Mouse (Mus musculus) kidney, embryonic 14.5 days (tissue): ENCODE measurements around the gene Pitpnm2. TPM values are rescaled to one million over a fixed set of nuclear protein-coding genes. Genes with fewer than 3 reads are reported as not detected.

Experiments used
- ATAC-seq: fragments of 200-750 bp; cut with Nextera tagmentation; 2 replicates; pipeline ENCODE4 v1.8.0; 2017; ENCODE audit warnings: moderate number of reproducible peaks, mild to moderate bottlenecking, moderate TSS enrichment, moderate library complexity; ENCODE audit not compliant: low FRiP score, low TSS enrichment
- H3K27ac ChIP-seq: fragments of 300-500 bp; sonication (generic); 2 replicates; pipeline ENCODE4 v1.5.1; 2014; ENCODE audit warnings: low read depth, mild to moderate bottlenecking, low read length, moderate library complexity, mixed read lengths
- H3K27me3 ChIP-seq: fragments of 300-500 bp; sonication (generic); 2 replicates; pipeline ENCODE4 v1.6.1; 2014; ENCODE audit warnings: mild to moderate bottlenecking, low read length; ENCODE audit not compliant: control insufficient read depth, insufficient read depth
- H3K36me3 ChIP-seq: fragments of 300-500 bp; sonication (generic); 2 replicates; pipeline ENCODE4 v1.6.1; 2014; ENCODE audit warnings: low read length, mixed read lengths; ENCODE audit not compliant: control insufficient read depth, insufficient read depth
- H3K4me1 ChIP-seq: fragments of 300-500 bp; sonication (generic); 2 replicates; pipeline ENCODE4 v1.6.1; 2014; ENCODE audit warnings: low read length, mixed read lengths; ENCODE audit not compliant: control insufficient read depth, insufficient read depth
- H3K4me2 ChIP-seq: fragments of 300-500 bp; sonication (generic); replicated peaks from 2 replicates; pipeline ENCODE4 v1.6.1; 2014; ENCODE audit warnings: low read depth, mild to moderate bottlenecking, low read length
- H3K4me3 ChIP-seq: fragments of 300-500 bp; sonication (generic); 2 replicates; pipeline ENCODE4 v1.5.1; 2014; ENCODE audit warnings: mild to moderate bottlenecking, low read length
- H3K9ac ChIP-seq: fragments of 300-500 bp; sonication (generic); 2 replicates; pipeline ENCODE4 v1.6.1; 2014; ENCODE audit warnings: low read depth, mild to moderate bottlenecking, low read length, moderate library complexity
- H3K9me3 ChIP-seq: fragments of 300-500 bp; sonication (generic); 2 replicates; pipeline ENCODE4 v1.6.1; 2016; ENCODE audit warnings: low read length; ENCODE audit not compliant: control insufficient read depth
- WGBS: fragments of 180-500 bp; shearing (Covaris S2); extraction: QIAGEN DNeasy Blood & Tissue Kit; methylation state at CpG from one replicate; pipeline ENCODE4 v1.1.7; 2014; 5-methylcytosine and 5-hydroxymethylcytosine counted together
- polyA plus RNA-seq: library from polyadenylated mRNA; unstranded; fragments of >200 nt; fragmentation: Nextera tagmentation; extraction: Ambion mirVana; gene quantifications from 2 replicates; pipeline ENCODE4 v1.2.1, GENCODE M21; 2014

The Pitpnm2 gene
- polyA plus RNA-seq, 1 experiment from 2014 or later = 7.0 TPM

- WGBS = 83% methylated on average over 7 of the region's 7 CpGs
- Histone ChIP-seq H3K4me1 (peaks cover 25% of the 10 kb centered on the region), H3K27me3 (no peaks in the 10 kb centered on the region), H3K4me2 (no peak overlapping the region), H3K4me3 (no peak overlapping the region), H3K9ac (no peak overlapping the region), H3K36me3 (no peaks in the 10 kb centered on the region), H3K27ac (no peak overlapping the region), H3K9me3 (no peaks in the 10 kb centered on the region)
- ATAC-seq = no peak
Measured at GRCm38 (mm10) chr5:124192251-124192710, 57.3 kb downstream of the Pitpnm2 start.

- no peak overlapping the region for H3K9ac ChIP-seq
- no peaks in the 10 kb centered on the region for H3K27me3 ChIP-seq
- no peaks in the 10 kb centered on the region for H3K9me3 ChIP-seq
- no peak overlapping the region for H3K4me3 ChIP-seq
- WGBS = 85% methylated on average over 10 of the region's 10 CpGs
- H3K27ac ChIP-seq = no peak overlapping the region
- H3K4me1 ChIP-seq = peaks cover 31% of the 10 kb centered on the region
- no peak overlapping the region for H3K4me2 ChIP-seq
- H3K36me3 ChIP-seq = no peaks in the 10 kb centered on the region
- ATAC-seq = no peak
Measured at GRCm38 (mm10) chr5:124190146-124190870, 59.3 kb downstream of the Pitpnm2 start.

DNA sequence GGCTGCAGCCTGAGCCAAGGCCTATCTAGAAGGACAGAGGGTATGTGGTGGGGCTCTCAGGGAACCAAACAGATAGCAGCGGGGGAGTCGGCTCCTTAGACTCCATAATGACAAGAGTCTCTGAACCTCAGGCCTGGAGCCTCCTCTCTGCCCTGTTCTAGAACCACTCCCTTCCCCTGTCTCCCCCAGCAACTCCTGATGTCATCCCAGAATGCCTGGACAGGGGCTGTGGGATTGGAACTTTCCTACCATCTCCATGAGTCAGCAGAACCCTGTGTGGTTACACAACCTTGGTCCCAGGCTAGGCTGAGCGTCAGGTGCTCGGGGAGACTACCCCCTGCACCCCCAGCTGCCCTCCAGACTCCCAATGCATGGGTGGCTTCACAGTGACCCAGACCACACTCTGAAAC, 60.0 kb downstream of the Pitpnm2 start:
- WGBS = 93% methylated on average over 4 of the region's 4 CpGs
- no peaks in the 10 kb centered on the region for H3K27me3 ChIP-seq
- H3K27ac ChIP-seq = no peak overlapping the region
- no peak overlapping the region for H3K9ac ChIP-seq
- H3K36me3 ChIP-seq = no peaks in the 10 kb centered on the region
- H3K4me1 ChIP-seq = peaks cover 29% of the 10 kb centered on the region
- H3K4me3 ChIP-seq = no peak overlapping the region
- no peaks in the 10 kb centered on the region for H3K9me3 ChIP-seq
- ATAC-seq = no peak
- H3K4me2 ChIP-seq = no peak overlapping the region

DNA sequence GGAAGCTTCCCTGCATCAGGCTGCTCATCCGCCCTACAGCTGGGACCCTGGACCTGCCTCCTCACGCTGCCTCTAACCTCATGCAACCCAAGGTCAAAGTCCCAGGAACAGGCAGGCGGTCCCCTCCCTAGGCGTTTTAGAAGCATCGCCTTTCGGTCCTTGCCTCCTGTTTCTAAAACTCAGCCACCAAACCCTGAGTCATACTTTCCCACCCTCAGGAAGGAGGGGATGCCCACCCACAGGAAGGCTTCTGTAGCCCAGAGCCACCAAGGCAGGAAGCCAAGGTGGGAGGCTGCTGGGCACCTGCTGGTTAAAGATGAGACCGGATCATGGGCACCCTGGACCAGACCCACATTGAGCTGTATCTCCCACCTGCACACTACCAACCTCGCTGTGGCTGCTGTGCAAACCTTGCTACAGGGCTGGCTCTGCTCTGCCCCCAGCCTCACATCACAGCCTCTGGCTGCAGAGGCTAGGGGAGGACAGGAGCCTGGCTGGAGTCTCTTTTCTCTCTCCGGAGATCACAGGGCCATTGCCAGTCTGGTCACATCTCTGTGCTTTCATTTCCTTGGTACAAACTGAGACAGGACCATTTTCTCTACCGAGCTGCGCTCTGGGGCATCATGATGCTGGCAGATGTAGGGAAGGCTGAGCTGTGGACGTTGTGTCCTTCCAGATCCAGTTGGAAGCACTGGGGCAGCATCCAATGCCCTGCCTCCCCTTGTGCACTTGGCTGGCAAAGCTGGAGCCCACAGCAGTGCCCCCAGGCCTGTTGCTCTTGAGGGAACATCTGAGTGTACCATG, 61.9 kb downstream of the Pitpnm2 start:
- Histone ChIP-seq H3K9me3 (no peaks in the 10 kb centered on the region), H3K4me3 (no peak overlapping the region), H3K4me2 (peak overlapping the region; percentile 32; the same call in 1 of the 2 replicates), H3K27me3 (no peaks in the 10 kb centered on the region), H3K4me1 (peaks cover 19% of the 10 kb centered on the region), H3K27ac (no peak overlapping the region), H3K9ac (peak overlapping the region; percentile 29; the same call in 1 of the 2 replicates), H3K36me3 (no peaks in the 10 kb centered on the region)
- 44% methylated on average over 12 of the region's 12 CpGs for WGBS
- no peak for ATAC-seq

- H3K27me3 ChIP-seq = no peaks in the 10 kb centered on the region
- no peak overlapping the region for H3K27ac ChIP-seq
- peak overlapping the region; percentile 29 for H3K9ac ChIP-seq
- H3K9me3 ChIP-seq = no peaks in the 10 kb centered on the region
- H3K36me3 ChIP-seq = no peaks in the 10 kb centered on the region
- no peak overlapping the region for H3K4me3 ChIP-seq
- peak; percentile 58; the same call in 1 of the 2 replicates for ATAC-seq
- 8% methylated on average over 19 of the region's 22 CpGs for WGBS
- H3K4me2 ChIP-seq = peak overlapping the region; percentile 32
- H3K4me1 ChIP-seq = peaks cover 14% of the 10 kb centered on the region
Measured at GRCm38 (mm10) chr5:124186981-124187507, 62.5 kb downstream of the Pitpnm2 start.

GRCm38 (mm10) chr5:124186465-124186854, 63.1 kb downstream of the Pitpnm2 start:
- Histone ChIP-seq H3K4me3 (no peak overlapping the region), H3K4me2 (peak overlapping the region; percentile 32; the same call in 1 of the 2 replicates)

GRCm38 (mm10) chr5:124185706-124186464, 63.7 kb downstream of the Pitpnm2 start:
- H3K9ac ChIP-seq = no peak overlapping the region
- no peak overlapping the region for H3K4me2 ChIP-seq
- WGBS = 75% methylated on average over 15 of the region's 15 CpGs

More at GRCm38 (mm10) chr5:124186465-124186854, 63.1 kb downstream of the Pitpnm2 start:
- no peaks in the 10 kb centered on the region for H3K27me3 ChIP-seq
- H3K36me3 ChIP-seq = no peaks in the 10 kb centered on the region
- ATAC-seq = 0 out of 2 replicates have a peak, but pooled peaks have one; percentile 28
- H3K4me1 ChIP-seq = peaks cover 14% of the 10 kb centered on the region
- no peaks in the 10 kb centered on the region for H3K9me3 ChIP-seq
- 59% methylated on average over 10 of the region's 10 CpGs for WGBS
- H3K9ac ChIP-seq = no peak overlapping the region
- H3K27ac ChIP-seq = no peak overlapping the region

GRCm38 (mm10) chr5:124184898-124185701, 64.5 kb downstream of the Pitpnm2 start:
- no peak for ATAC-seq
- Histone ChIP-seq H3K4me3 (no peak overlapping the region), H3K27ac (no peak overlapping the region), H3K27me3 (no peaks in the 10 kb centered on the region), H3K9ac (no peak overlapping the region), H3K36me3 (no peaks in the 10 kb centered on the region), H3K9me3 (no peaks in the 10 kb centered on the region), H3K4me1 (peaks cover 14% of the 10 kb centered on the region), H3K4me2 (no peak overlapping the region)
- WGBS = 34% methylated on average over 15 of the region's 15 CpGs

More at GRCm38 (mm10) chr5:124185706-124186464, 63.7 kb downstream of the Pitpnm2 start:
- ATAC-seq = no peak
- Histone ChIP-seq H3K4me3 (no peak overlapping the region), H3K36me3 (no peaks in the 10 kb centered on the region), H3K27ac (no peak overlapping the region), H3K27me3 (no peaks in the 10 kb centered on the region), H3K4me1 (peaks cover 14% of the 10 kb centered on the region), H3K9me3 (no peaks in the 10 kb centered on the region)
